Mouse (Mus musculus) testis, adult 2 months (tissue): Measurements from ENCODE around the gene Dcun1d4. TPM values are rescaled to one million over a fixed set of nuclear protein-coding genes. Genes with fewer than 3 reads are reported as not detected.

Source experiments
- H3K27ac ChIP-seq: fragments of 200-500 bp; 2 replicates; pipeline ENCODE4 v1.5.1; 2012; ENCODE audit warnings: low read depth, low read length; ENCODE audit not compliant: control insufficient read depth, insufficient read depth
- H3K27me3 ChIP-seq: fragments of 200-500 bp; 2 replicates; pipeline ENCODE4 v1.6.1; 2012; ENCODE audit warnings: mild to moderate bottlenecking, low read length, moderate library complexity; ENCODE audit not compliant: control insufficient read depth, insufficient read depth
- H3K36me3 ChIP-seq: fragments of 200-500 bp; 2 replicates; pipeline ENCODE4 v1.6.1; 2012; ENCODE audit warnings: mild to moderate bottlenecking, low read length; ENCODE audit not compliant: control insufficient read depth, insufficient read depth
- H3K4me1 ChIP-seq: fragments of 200-500 bp; 2 replicates; pipeline ENCODE4 v1.6.1; 2012; ENCODE audit warnings: low read length; ENCODE audit not compliant: control insufficient read depth, insufficient read depth
- H3K4me3 ChIP-seq: fragments of 200-500 bp; 2 replicates; pipeline ENCODE4 v1.5.1; 2012; ENCODE audit warnings: low read depth, mild to moderate bottlenecking, low read length, moderate library complexity, mixed read lengths; ENCODE audit not compliant: control insufficient read depth
- CTCF ChIP-seq: fragments of 200-500 bp; IDR thresholded peaks from 2 replicates; pipeline ENCODE4 v1.5.1; 2012; ENCODE audit warnings: low read depth, mild to moderate bottlenecking, inconsistent platforms, low read length, moderate library complexity; ENCODE audit not compliant: control insufficient read depth, insufficient read depth, insufficient replicate concordance
- POLR2A ChIP-seq: fragments of 200-500 bp; IDR thresholded peaks from 2 replicates; pipeline ENCODE4 v1.6.1; 2012; ENCODE audit warnings: low read depth, mild to moderate bottlenecking, inconsistent platforms, low read length, moderate library complexity; ENCODE audit not compliant: control insufficient read depth
- polyA plus RNA-seq: library from polyadenylated mRNA; depleted of rRNA; stranded (reverse); fragments of >200 nt; gene quantifications from 2 replicates; pipeline ENCODE4 v1.2.3, GENCODE M21; 2012

Dcun1d4 gene
- polyA plus RNA-seq, 1 experiment, result 44.8 TPM

DNA sequence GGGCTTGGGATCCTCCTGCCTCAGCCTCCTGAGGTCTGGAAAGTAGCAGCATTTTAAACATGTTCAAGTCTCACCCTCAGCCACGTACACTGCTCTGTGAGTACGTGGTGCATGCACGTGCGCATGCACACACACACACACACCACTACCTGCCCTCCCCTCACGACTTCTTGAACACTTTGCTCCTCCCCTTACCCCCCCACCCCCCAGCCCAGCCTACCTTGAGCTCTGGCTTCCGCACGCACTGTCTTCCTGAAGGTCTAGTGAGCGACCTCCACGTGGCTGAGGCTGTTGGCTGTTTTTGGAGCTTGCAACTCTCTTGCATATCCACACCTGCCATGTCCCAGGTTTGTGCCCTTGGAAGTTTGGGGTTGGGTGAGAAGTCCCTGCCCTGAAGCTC lies 21.6 kb downstream of the Dcun1d4 start:
- no peak overlapping the region for H3K4me3 ChIP-seq
- no peaks in the 10 kb centered on the region for H3K27me3 ChIP-seq
- no peaks in the 10 kb centered on the region for H3K36me3 ChIP-seq
- no peaks in the 10 kb centered on the region for H3K4me1 ChIP-seq
- no peak for TF ChIP-seq POLR2A
- TF ChIP-seq CTCF, result no peak
- no peak overlapping the region for H3K27ac ChIP-seq

DNA sequence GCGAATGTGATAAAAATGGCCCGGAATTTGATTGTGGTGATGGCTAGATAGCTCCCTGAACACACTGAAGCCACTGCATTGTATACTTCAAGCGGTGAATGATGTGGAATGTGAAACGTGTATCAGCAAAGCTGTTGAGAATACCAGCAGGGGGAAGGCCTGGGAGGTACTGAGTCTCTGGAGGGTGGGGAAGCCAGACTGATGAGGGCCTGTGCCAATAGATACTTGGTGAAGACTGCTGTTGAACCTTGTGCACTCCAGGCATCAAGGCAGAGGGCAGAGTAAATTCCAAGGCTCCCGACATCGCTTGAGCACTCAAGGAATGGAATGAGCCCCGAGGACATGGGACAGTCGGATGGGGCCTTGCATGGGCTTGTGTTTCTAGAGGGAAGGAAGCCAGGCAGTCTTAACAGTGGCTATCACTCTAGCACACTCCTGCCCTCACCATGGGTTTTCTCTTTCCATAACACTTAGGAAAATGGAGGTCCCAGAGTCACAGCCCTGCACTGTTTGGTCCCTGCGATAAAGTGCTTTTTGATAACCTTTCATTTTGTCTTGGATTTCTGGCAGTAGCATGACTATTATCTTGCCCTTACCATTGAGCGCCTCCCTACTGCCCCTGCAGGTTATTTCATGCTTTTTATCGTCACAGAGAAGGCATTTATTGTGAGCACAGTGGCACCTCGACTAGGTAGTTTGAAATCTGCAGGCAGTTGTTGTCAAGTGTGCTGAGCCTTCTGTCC lies 22.4 kb downstream of the Dcun1d4 start:
- TF ChIP-seq POLR2A, result no peak
- TF ChIP-seq CTCF, result no peak
- H3K27ac ChIP-seq, result no peak overlapping the region
- H3K4me1 ChIP-seq, result no peaks in the 10 kb centered on the region
- H3K27me3 ChIP-seq, result no peaks in the 10 kb centered on the region
- H3K36me3 ChIP-seq, result no peaks in the 10 kb centered on the region
- H3K4me3 ChIP-seq, result no peak overlapping the region

DNA sequence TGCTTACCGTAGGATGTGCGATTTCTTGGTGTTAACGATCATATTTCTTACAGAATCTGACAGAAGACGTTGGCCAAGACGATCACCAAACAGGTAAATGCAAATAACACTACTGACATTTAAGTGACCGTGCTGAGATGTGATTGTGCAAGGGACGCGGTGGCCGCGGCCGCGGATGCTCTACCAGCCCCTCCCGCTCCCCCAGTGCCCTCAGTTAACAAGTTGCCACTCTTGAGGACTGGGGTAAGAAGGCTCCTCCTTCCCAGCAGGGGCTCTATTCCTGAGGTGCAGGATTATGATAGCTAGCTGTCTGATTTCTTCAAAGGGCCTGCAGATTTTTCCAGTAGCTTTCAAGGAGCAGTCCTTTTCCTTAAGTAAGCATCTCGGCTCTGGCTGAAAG lies 30.3 kb downstream of the Dcun1d4 start:
- H3K4me3 ChIP-seq, result no peak overlapping the region
- H3K27me3 ChIP-seq, result no peaks in the 10 kb centered on the region
- TF ChIP-seq CTCF, result no peak
- no peak for TF ChIP-seq POLR2A
- H3K27ac ChIP-seq, result no peak overlapping the region
- H3K4me1 ChIP-seq, result no peaks in the 10 kb centered on the region
- H3K36me3 ChIP-seq, result no peaks in the 10 kb centered on the region

DNA sequence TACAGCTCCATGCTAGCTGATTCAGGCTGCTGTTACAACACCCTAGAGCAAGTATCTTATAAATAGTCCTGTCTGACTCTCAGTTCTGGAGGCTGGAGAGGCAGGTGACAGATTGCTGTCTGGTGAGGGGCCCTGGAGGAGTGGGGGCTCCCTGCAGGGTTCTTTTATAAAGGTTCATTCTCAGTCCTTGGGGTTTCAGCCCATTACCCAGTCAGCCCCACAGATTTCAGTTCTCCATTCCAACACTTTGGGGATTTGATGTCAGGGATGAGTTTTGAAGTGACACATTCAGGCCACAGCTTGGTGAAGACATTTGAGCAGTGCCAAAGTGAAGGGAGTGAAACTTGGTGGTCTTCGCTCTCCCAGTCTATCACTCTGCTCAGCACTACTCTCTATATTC lies 31.4 kb downstream of the Dcun1d4 start:
- TF ChIP-seq POLR2A, result no peak
- no peak for TF ChIP-seq CTCF
- Histone ChIP-seq H3K4me3 (no peak overlapping the region), H3K4me1 (no peaks in the 10 kb centered on the region), H3K27ac (no peak overlapping the region), H3K27me3 (no peaks in the 10 kb centered on the region), H3K36me3 (no peaks in the 10 kb centered on the region)

DNA sequence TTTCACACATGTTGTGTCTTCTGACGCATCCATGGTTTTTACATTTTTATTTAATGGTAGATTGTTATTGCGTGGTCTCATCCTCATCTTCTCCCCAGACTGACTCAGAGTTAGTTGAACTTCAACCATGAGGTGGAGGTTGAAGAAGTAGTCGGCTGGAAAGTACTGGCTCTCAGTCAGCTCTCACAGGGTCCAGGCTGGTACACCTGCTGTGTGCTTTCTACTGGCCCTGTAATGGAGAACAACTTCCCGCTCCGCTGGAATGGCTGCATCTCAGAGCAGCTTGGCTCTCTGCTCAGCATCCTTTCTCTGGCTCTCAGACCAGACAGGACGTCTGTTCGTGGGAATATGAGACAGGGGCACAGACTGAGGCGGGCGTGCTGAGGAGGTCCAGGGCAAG lies 31.9 kb downstream of the Dcun1d4 start:
- H3K4me1 ChIP-seq, result no peaks in the 10 kb centered on the region
- H3K27ac ChIP-seq, result no peak overlapping the region
- TF ChIP-seq CTCF (no peak), POLR2A (no peak)
- no peaks in the 10 kb centered on the region for H3K27me3 ChIP-seq
- H3K4me3 ChIP-seq, result no peak overlapping the region
- H3K36me3 ChIP-seq, result no peaks in the 10 kb centered on the region

DNA sequence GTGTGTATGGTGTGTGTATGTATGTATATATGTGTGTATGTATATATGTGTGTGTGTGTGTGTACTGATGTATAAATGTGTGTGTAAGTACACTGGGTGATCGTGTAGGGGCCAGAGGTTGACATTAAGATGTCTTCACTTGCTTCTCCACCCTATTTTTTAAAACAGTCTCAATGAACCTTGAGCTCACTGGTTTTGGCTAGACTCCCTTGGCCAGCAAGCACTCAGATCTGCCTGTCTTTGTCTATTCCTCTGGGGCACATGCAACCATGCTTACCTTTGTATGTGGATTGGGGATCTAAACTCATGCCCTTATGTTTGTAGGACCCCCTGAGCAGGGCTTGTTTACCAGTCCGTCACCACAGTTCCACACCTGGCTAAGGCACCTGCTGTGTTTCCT lies 33.4 kb downstream of the Dcun1d4 start:
- TF ChIP-seq POLR2A (no peak), CTCF (no peak)
- Histone ChIP-seq H3K4me3 (no peak overlapping the region), H3K27me3 (no peaks in the 10 kb centered on the region), H3K27ac (no peak overlapping the region), H3K36me3 (no peaks in the 10 kb centered on the region), H3K4me1 (no peaks in the 10 kb centered on the region)

DNA sequence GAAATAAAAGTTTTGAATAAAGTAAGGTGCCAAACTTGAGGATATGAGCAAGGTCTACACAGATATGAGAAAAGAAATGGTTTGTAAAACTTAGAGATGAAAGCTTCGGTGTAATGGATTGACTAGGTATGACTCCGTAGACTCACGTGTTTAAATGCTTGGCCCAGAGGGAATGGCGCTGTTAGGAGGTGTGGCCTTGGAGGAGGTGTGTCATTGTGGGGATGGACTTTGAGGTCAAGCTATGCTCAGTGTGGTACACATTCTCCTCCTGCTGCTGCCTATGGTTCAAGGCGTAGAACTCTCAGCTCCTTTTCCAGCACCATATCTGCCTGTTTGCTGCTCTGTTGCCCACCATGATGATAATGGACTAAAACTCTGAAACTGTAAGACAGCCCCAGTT lies 36.5 kb downstream of the Dcun1d4 start:
- no peaks in the 10 kb centered on the region; the same call in 1 of the 2 replicates for H3K36me3 ChIP-seq
- no peaks in the 10 kb centered on the region for H3K4me1 ChIP-seq
- H3K27me3 ChIP-seq, result no peaks in the 10 kb centered on the region
- TF ChIP-seq POLR2A (no peak), CTCF (no peak)
- no peak overlapping the region for H3K27ac ChIP-seq
- no peak overlapping the region for H3K4me3 ChIP-seq
